Mouse (Mus musculus) midbrain, embryonic 12.5 days (tissue): ENCODE results near the gene Pld1. TPM values are rescaled to one million over a fixed set of nuclear protein-coding genes. Genes with fewer than 3 reads are reported as not detected.

Source experiments
- ATAC-seq: fragments of 200-750 bp; cut with Nextera tagmentation; 2 replicates; pipeline ENCODE4 v1.8.0; 2017; ENCODE audit warnings: low read depth, moderate TSS enrichment, moderate library complexity; ENCODE audit not compliant: low FRiP score
- H3K27ac ChIP-seq: fragments of 300-500 bp; sonication (generic); replicated peaks from 2 replicates; pipeline ENCODE4 v1.5.1; 2016; ENCODE audit warnings: mild to moderate bottlenecking
- H3K27me3 ChIP-seq: fragments of 300-500 bp; sonication (generic); 2 replicates; pipeline ENCODE4 v1.6.1; 2016; ENCODE audit warnings: mild to moderate bottlenecking
- H3K36me3 ChIP-seq: fragments of 300-500 bp; sonication (generic); 2 replicates; pipeline ENCODE4 v1.6.1; 2016
- H3K4me1 ChIP-seq: fragments of 300-500 bp; sonication (generic); 2 replicates; pipeline ENCODE4 v1.6.1; 2016
- H3K4me2 ChIP-seq: fragments of 300-500 bp; sonication (generic); replicated peaks from 2 replicates; pipeline ENCODE4 v1.6.1; 2016; ENCODE audit warnings: mild to moderate bottlenecking, moderate library complexity
- H3K4me3 ChIP-seq: fragments of 300-500 bp; sonication (generic); 2 replicates; pipeline ENCODE4 v1.5.1; 2016; ENCODE audit warnings: mild to moderate bottlenecking
- H3K9ac ChIP-seq: fragments of 300-500 bp; sonication (generic); replicated peaks from 2 replicates; pipeline ENCODE4 v1.6.1; 2016; ENCODE audit warnings: mild to moderate bottlenecking, moderate library complexity
- H3K9me3 ChIP-seq: fragments of 300-500 bp; sonication (generic); 2 replicates; pipeline ENCODE4 v1.6.1; 2016; ENCODE audit warnings: mild to moderate bottlenecking
- WGBS: fragments of 180-500 bp; shearing (Covaris S2); methylation state at CpG from one replicate; pipeline ENCODE4 v1.1.7; 2016; 5-methylcytosine and 5-hydroxymethylcytosine counted together
- polyA plus RNA-seq: library from polyadenylated mRNA; unstranded; fragments of >200 nt; fragmentation: Nextera tagmentation; extraction: Ambion mirVana; gene quantifications from 2 replicates; pipeline ENCODE4 v1.2.1, GENCODE M21; 2016

Pld1 gene
- 4.9 and 5.9 TPM in 2 replicates for polyA plus RNA-seq

- Histone ChIP-seq H3K9ac (peak within 1 kb of the TSS; percentile 59), H3K9me3 (no peaks in the 10 kb centered on the region), H3K4me1 (peaks cover 16% of the 10 kb centered on the region), H3K27ac (no peak within 1 kb of the TSS), H3K4me2 (peak within 1 kb of the TSS; percentile 93), H3K36me3 (no peaks in the 10 kb centered on the region), H3K4me3 (peak within 1 kb of the TSS; percentile 53), H3K27me3 (peaks cover 20% of the 10 kb centered on the region)
- peak; percentile 88 for ATAC-seq
- WGBS: under 1% methylated on average over 67 of the region's 68 CpGs
Measured at GRCm38 (mm10) chr3:27938381-27939323, at the start of gene Pld1. Pld1 (plus strand) TSS chr3:27938695.

GRCm38 (mm10) chr3:27896318-27896892 lies 42.1 kb upstream of the Pld1 start, which contains the start of gene Tmem212:
Tmem212 (minus strand) TSS chr3:27896368.
- H3K36me3 ChIP-seq: no peaks in the 10 kb centered on the region
- no peak within 1 kb of the TSS for H3K9ac ChIP-seq
- no peak within 1 kb of the TSS for H3K4me2 ChIP-seq
- no peak within 1 kb of the TSS for H3K27ac ChIP-seq
- 73% methylated on average over 8 of the region's 8 CpGs for whole genome bisulfite sequencing
- no peak within 1 kb of the TSS for H3K4me3 ChIP-seq
- H3K4me1 ChIP-seq: no peaks in the 10 kb centered on the region
- no peaks in the 10 kb centered on the region for H3K27me3 ChIP-seq
- ATAC-seq: no peak
- H3K9me3 ChIP-seq: no peaks in the 10 kb centered on the region

GRCm38 (mm10) chr3:27898178-27898577 lies 40.3 kb upstream of the Pld1 start:
- no peak for ATAC-seq
- Histone ChIP-seq H3K9me3 (no peaks in the 10 kb centered on the region), H3K4me1 (no peaks in the 10 kb centered on the region), H3K9ac (no peak overlapping the region), H3K4me3 (no peak overlapping the region), H3K27me3 (no peaks in the 10 kb centered on the region), H3K27ac (no peak overlapping the region), H3K4me2 (no peak overlapping the region), H3K36me3 (no peaks in the 10 kb centered on the region)
- 80% methylated on average over 10 of the region's 10 CpGs for WGBS

GRCm38 (mm10) chr3:27899012-27899726 lies 39.3 kb upstream of the Pld1 start:
- Histone ChIP-seq H3K4me1 (no peaks in the 10 kb centered on the region), H3K4me3 (no peak overlapping the region), H3K9me3 (no peaks in the 10 kb centered on the region), H3K4me2 (no peak overlapping the region), H3K9ac (no peak overlapping the region), H3K27me3 (no peaks in the 10 kb centered on the region), H3K27ac (no peak overlapping the region), H3K36me3 (no peaks in the 10 kb centered on the region)
- ATAC-seq: no peak
- whole genome bisulfite sequencing: 80% methylated on average over 13 of the region's 13 CpGs

GRCm38 (mm10) chr3:27901846-27902245 lies 36.6 kb upstream of the Pld1 start:
- Histone ChIP-seq H3K36me3 (no peaks in the 10 kb centered on the region), H3K27ac (no peak overlapping the region), H3K4me2 (no peak overlapping the region), H3K4me3 (no peak overlapping the region), H3K4me1 (0 out of 2 replicates have a peak, but pooled peaks cover 7% of the 10 kb centered on the region), H3K9me3 (no peaks in the 10 kb centered on the region), H3K27me3 (no peaks in the 10 kb centered on the region), H3K9ac (no peak overlapping the region)
- ATAC-seq: no peak
- WGBS: 89% methylated on average over 6 of the region's 6 CpGs

- no peak for ATAC-seq
- H3K36me3 ChIP-seq: no peaks in the 10 kb centered on the region
- H3K9me3 ChIP-seq: no peaks in the 10 kb centered on the region
- H3K4me3 ChIP-seq: no peak overlapping the region
- 0 out of 2 replicates have a peak, but pooled peaks cover 8% of the 10 kb centered on the region for H3K4me1 ChIP-seq
- H3K9ac ChIP-seq: no peak overlapping the region
- no peaks in the 10 kb centered on the region for H3K27me3 ChIP-seq
- no peak overlapping the region for H3K27ac ChIP-seq
- WGBS: 60% methylated on average over 13 of the region's 13 CpGs
- H3K4me2 ChIP-seq: no peak overlapping the region
Measured at GRCm38 (mm10) chr3:27904659-27905330, 33.7 kb upstream of the Pld1 start.

- Histone ChIP-seq H3K36me3 (no peaks in the 10 kb centered on the region), H3K4me2 (no peak overlapping the region), H3K9ac (no peak overlapping the region), H3K27me3 (no peaks in the 10 kb centered on the region), H3K4me1 (0 out of 2 replicates have a peak, but pooled peaks cover 8% of the 10 kb centered on the region), H3K27ac (no peak overlapping the region), H3K4me3 (no peak overlapping the region), H3K9me3 (no peaks in the 10 kb centered on the region)
- WGBS: 81% methylated on average over 7 of the region's 7 CpGs
- no peak for ATAC-seq
Measured at GRCm38 (mm10) chr3:27906647-27907209, 31.8 kb upstream of the Pld1 start.

GRCm38 (mm10) chr3:27907301-27907700 lies 31.2 kb upstream of the Pld1 start:
- H3K4me2 ChIP-seq: no peak overlapping the region
- no peak overlapping the region for H3K9ac ChIP-seq
- H3K27ac ChIP-seq: no peak overlapping the region
- no peaks in the 10 kb centered on the region for H3K27me3 ChIP-seq
- no peaks in the 10 kb centered on the region for H3K36me3 ChIP-seq
- no peak for ATAC-seq
- H3K4me1 ChIP-seq: 0 out of 2 replicates have a peak, but pooled peaks cover 8% of the 10 kb centered on the region
- H3K4me3 ChIP-seq: no peak overlapping the region
- WGBS: 84% methylated on average over 2 of the region's 2 CpGs
- H3K9me3 ChIP-seq: no peaks in the 10 kb centered on the region

GRCm38 (mm10) chr3:27908316-27908715 lies 30.2 kb upstream of the Pld1 start:
- H3K4me2 ChIP-seq: no peak overlapping the region
- no peaks in the 10 kb centered on the region for H3K9me3 ChIP-seq
- no peak overlapping the region for H3K9ac ChIP-seq
- H3K27me3 ChIP-seq: no peaks in the 10 kb centered on the region
- H3K4me1 ChIP-seq: 0 out of 2 replicates have a peak, but pooled peaks cover 8% of the 10 kb centered on the region
- no peaks in the 10 kb centered on the region for H3K36me3 ChIP-seq
- no peak for ATAC-seq
- 81% methylated on average over 2 of the region's 2 CpGs for WGBS
- no peak overlapping the region for H3K27ac ChIP-seq
- H3K4me3 ChIP-seq: no peak overlapping the region

GRCm38 (mm10) chr3:27909016-27909415 lies 29.5 kb upstream of the Pld1 start:
- whole genome bisulfite sequencing: 95% methylated on average over 3 of the region's 3 CpGs
- no peak for ATAC-seq
- H3K4me1 ChIP-seq: 0 out of 2 replicates have a peak, but pooled peaks cover 8% of the 10 kb centered on the region
- H3K4me2 ChIP-seq: no peak overlapping the region
- H3K9me3 ChIP-seq: no peaks in the 10 kb centered on the region
- H3K9ac ChIP-seq: no peak overlapping the region
- H3K27me3 ChIP-seq: no peaks in the 10 kb centered on the region
- H3K27ac ChIP-seq: no peak overlapping the region
- H3K36me3 ChIP-seq: no peaks in the 10 kb centered on the region
- H3K4me3 ChIP-seq: no peak overlapping the region
